Mouse (Mus musculus) embryonic facial prominence, embryonic 12.5 days (tissue): Measurements from ENCODE around the gene Ankrd13b. TPM values are rescaled to one million over a fixed set of nuclear protein-coding genes. Genes with fewer than 3 reads are reported as not detected.

ENCODE experiments used
- ATAC-seq: fragments of 200-750 bp; cut with Nextera tagmentation; 2 replicates; pipeline ENCODE4 v1.8.0; 2017; ENCODE audit not compliant: insufficient number of reproducible peaks, insufficient read depth, low FRiP score, low TSS enrichment
- H3K27ac ChIP-seq: fragments of 300-500 bp; sonication (generic); 2 replicates; pipeline ENCODE4 v1.5.1; 2016; ENCODE audit warnings: mild to moderate bottlenecking
- H3K27me3 ChIP-seq: fragments of 300-500 bp; sonication (generic); 2 replicates; pipeline ENCODE4 v1.6.1; 2016; ENCODE audit warnings: mild to moderate bottlenecking, moderate library complexity
- H3K36me3 ChIP-seq: fragments of 300-500 bp; sonication (generic); 2 replicates; pipeline ENCODE4 v1.6.1; 2016; ENCODE audit warnings: mild to moderate bottlenecking
- H3K4me1 ChIP-seq: fragments of 300-500 bp; sonication (generic); 2 replicates; pipeline ENCODE4 v1.6.1; 2016
- H3K4me2 ChIP-seq: fragments of 300-500 bp; sonication (generic); replicated peaks from 2 replicates; pipeline ENCODE4 v1.6.1; 2016; ENCODE audit warnings: mild to moderate bottlenecking, moderate library complexity
- H3K4me3 ChIP-seq: fragments of 300-500 bp; sonication (generic); 2 replicates; pipeline ENCODE4 v1.5.1; 2016; ENCODE audit warnings: mild to moderate bottlenecking
- H3K9ac ChIP-seq: fragments of 300-500 bp; sonication (generic); 2 replicates; pipeline ENCODE4 v1.6.1; 2016; ENCODE audit warnings: mild to moderate bottlenecking, moderate library complexity
- H3K9me3 ChIP-seq: fragments of 300-500 bp; sonication (generic); 2 replicates; pipeline ENCODE4 v1.6.1; 2016; ENCODE audit warnings: mild to moderate bottlenecking, moderate library complexity
- WGBS: fragments of 180-500 bp; shearing (Covaris S2); methylation state at CpG from one replicate; pipeline ENCODE4 v1.1.7; 2016; 5-methylcytosine and 5-hydroxymethylcytosine counted together
- polyA plus RNA-seq: library from polyadenylated mRNA; unstranded; fragments of >200 nt; fragmentation: Nextera tagmentation; extraction: Ambion mirVana; gene quantifications from 2 replicates; pipeline ENCODE4 v1.2.1, GENCODE M21; 2016

The Ankrd13b gene
- polyA plus RNA-seq, 1 experiment from 2014 or later: 15.0 TPM

DNA sequence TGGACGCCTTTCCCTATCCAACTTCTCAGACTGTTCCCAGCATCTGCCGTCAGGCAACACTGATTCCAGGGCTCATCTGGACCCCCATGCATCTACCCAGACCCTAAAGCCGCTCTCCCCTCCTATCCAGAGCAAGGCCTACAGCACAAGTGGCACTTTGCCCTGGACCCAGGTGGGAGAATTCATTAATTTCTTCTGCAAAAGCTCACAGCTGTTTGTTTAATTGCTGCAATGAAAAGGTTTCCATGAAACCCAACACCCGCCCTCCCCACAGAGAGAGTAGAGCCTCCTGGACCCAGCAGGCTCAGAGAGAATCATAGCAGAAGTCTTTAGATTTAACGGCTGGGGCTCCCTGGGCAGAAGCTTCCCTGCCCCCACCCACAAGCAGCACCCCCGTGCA lies 4.2 kb downstream of the Ankrd13b start:
- Histone ChIP-seq H3K4me2 (no peak overlapping the region), H3K27ac (peak overlapping the region; percentile 51), H3K9ac (no peak overlapping the region), H3K4me1 (peaks cover 40% of the 10 kb centered on the region), H3K9me3 (no peaks in the 10 kb centered on the region), H3K36me3 (no peaks in the 10 kb centered on the region), H3K27me3 (no peaks in the 10 kb centered on the region), H3K4me3 (no peak overlapping the region)
- WGBS: 48% methylated on average over 6 of the region's 6 CpGs
- no peak for ATAC-seq

DNA sequence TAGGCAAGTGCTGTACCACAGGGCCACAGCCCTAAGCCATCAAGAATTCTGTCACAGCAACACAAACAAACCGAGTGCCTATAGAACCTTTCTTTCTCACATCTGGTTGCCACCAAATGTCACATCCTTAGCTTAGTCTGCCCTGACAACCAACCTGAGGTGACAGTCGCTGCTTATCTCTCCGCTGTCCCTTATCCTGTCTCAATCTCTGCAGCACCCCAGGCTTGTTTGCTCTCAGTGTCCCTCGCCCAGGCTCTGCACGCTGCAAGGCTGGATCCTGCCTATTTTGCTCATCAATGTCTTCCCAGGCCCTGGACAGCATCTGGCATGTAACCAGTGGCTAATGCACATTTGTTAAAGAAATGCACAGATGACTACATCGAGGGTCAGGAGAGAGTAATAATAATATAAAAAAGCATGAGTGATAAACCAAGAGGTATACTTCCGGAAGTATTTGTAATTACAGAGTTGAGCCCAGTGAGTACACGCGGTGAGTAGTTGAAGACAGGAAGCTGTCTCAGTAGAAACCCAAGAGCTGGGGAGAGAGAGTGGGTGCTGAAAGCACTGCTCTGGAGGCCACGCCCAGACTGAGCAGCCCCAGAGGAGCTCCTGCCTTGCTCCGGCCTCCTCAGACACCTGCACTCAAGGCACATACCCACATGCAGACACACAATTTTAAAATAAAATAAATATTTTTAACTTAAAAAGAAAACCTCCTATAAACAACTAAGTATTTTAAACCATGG lies 5.8 kb downstream of the Ankrd13b start:
- Histone ChIP-seq H3K27ac (no peak overlapping the region), H3K36me3 (no peaks in the 10 kb centered on the region), H3K4me2 (no peak overlapping the region), H3K9ac (no peak overlapping the region), H3K9me3 (no peaks in the 10 kb centered on the region), H3K4me1 (peaks cover 35% of the 10 kb centered on the region), H3K27me3 (no peaks in the 10 kb centered on the region), H3K4me3 (no peak overlapping the region)
- no peak for ATAC-seq
- 74% methylated on average over 11 of the region's 11 CpGs for WGBS

DNA sequence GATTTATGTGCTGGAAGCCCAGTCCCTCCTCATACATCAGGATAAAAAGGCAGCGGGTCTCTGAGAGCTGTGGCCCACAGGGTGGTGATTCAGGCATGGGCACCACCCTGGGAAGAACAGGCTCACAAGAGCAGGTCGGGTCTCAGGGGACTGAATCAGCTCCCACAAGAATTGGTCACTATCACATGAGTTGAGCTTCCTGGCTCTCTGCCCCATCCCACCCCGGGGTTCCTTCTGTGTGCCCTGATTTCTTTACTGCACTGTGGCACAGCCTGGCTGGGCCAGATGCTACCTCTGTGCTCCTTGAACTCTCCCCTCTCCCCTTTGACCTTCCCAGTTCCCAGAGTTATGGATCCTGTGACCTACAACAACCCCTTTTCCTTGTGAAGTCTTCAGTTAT lies 6.4 kb downstream of the Ankrd13b start:
- ATAC-seq: no peak
- no peak overlapping the region for H3K4me2 ChIP-seq

DNA sequence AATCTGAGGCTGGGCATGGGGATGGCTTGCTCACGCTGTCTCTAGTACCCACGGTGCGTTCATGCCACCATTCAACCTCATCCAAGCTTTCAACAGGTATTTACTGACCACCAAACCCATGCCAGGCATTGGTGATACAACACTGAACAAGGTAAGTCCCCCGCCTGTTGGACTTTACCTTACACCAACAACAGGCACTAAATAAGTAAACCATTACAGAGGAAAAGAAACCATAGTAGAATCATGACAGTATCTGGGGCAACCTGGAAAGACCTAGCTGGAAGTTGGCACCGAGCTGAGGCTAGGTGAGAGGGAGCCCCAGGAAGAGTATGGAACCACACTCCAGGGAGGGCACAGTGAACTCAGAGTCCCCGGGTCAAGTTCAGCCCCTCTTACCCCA lies 12.6 kb downstream of the Ankrd13b start:
- Histone ChIP-seq H3K9ac (no peak overlapping the region), H3K27me3 (no peaks in the 10 kb centered on the region), H3K4me2 (no peak overlapping the region), H3K9me3 (no peaks in the 10 kb centered on the region), H3K27ac (no peak overlapping the region), H3K4me3 (no peak overlapping the region), H3K36me3 (peaks cover 31% of the 10 kb centered on the region), H3K4me1 (no peaks in the 10 kb centered on the region)
- 93% methylated on average over 6 of the region's 6 CpGs for WGBS
- ATAC-seq: no peak

More for the DNA sequence above, 6.4 kb downstream of the Ankrd13b start:
- H3K27ac ChIP-seq: no peak overlapping the region
- no peaks in the 10 kb centered on the region for H3K36me3 ChIP-seq
- no peak overlapping the region for H3K4me3 ChIP-seq
- WGBS: 73% methylated on average over 3 of the region's 3 CpGs
- no peak overlapping the region for H3K9ac ChIP-seq
- no peaks in the 10 kb centered on the region for H3K27me3 ChIP-seq
- peaks cover 29% of the 10 kb centered on the region for H3K4me1 ChIP-seq
- H3K9me3 ChIP-seq: no peaks in the 10 kb centered on the region

DNA sequence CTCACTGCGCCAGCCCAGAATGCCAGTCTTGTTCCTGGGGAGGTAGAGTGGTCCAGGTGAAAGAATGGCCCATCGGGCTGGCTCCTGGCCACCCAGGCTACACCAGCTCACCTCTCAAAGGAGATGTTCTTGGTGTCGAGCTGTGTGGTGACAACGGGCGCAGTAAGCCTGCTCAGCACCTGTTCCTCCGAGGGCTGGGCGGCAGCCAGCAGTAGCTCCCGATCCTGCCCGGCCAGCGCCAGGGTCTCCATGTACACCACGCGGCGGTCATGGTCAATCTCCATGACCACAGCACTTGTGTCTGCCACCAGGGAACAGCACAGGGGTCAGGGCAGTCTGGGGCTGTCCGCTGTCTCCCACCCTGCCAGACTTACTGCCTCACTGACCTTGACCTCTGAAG lies 13.3 kb downstream of the Ankrd13b start:
- Histone ChIP-seq H3K4me1 (no peaks in the 10 kb centered on the region), H3K4me2 (no peak overlapping the region), H3K36me3 (peaks cover 37% of the 10 kb centered on the region), H3K27ac (no peak overlapping the region), H3K27me3 (no peaks in the 10 kb centered on the region), H3K9me3 (no peaks in the 10 kb centered on the region), H3K9ac (no peak overlapping the region), H3K4me3 (no peak overlapping the region)
- ATAC-seq: no peak
- 96% methylated on average over 14 of the region's 14 CpGs for WGBS

DNA sequence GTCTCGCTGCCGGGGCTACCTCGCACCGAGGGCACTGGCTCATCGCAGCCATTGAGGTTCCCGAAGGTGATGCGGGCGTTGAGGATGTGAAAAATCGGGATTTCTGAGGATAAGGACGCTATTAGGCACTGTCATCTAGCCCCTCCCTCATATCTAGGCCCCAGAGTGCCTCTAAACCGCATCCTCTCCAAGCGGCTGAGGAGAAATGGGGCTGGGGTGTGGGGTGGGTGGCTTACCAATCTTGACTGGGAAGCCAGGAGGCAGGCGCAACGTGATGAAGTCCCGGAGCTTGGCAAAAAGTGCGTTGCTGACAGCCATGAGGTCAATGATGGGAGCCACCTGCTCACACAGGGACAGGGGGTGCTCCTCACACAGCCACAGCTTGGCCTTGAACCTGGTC lies 16.7 kb downstream of the Ankrd13b start:
- H3K4me3 ChIP-seq: no peak overlapping the region
- H3K36me3 ChIP-seq: peaks cover 49% of the 10 kb centered on the region
- H3K4me1 ChIP-seq: no peaks in the 10 kb centered on the region; the same call in 1 of the 2 replicates
- H3K9me3 ChIP-seq: no peaks in the 10 kb centered on the region
- H3K9ac ChIP-seq: no peak overlapping the region
- WGBS: 89% methylated on average over 16 of the region's 16 CpGs
- no peak for ATAC-seq
- no peak overlapping the region for H3K4me2 ChIP-seq
- H3K27ac ChIP-seq: no peak overlapping the region
- peaks cover 18% of the 10 kb centered on the region for H3K27me3 ChIP-seq

DNA sequence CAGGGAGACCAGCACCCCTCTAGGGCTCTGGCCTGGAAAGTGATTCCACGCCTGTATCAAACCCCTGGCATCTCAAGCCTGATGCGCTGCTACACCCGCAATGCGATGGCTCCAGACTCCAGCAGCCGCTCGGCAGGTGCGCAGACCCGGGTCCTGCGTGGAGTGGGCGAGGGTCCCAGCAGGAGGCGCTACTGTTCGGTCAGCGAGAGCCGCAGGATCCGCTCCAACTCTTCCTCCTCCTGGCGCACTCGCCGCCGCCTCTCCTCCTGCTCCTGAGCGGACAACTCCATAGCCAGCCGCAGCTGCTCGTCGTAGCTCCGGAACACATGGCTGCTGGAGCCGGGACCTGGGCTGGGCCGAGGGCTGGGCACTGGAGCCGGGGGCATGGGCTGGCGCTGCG lies 18.1 kb downstream of the Ankrd13b start:
- WGBS: 79% methylated on average over 29 of the region's 29 CpGs
- H3K36me3 ChIP-seq: peaks cover 49% of the 10 kb centered on the region
- H3K4me3 ChIP-seq: no peak overlapping the region
- H3K4me2 ChIP-seq: no peak overlapping the region
- no peak for ATAC-seq
- peaks cover 5% of the 10 kb centered on the region for H3K4me1 ChIP-seq
- H3K9me3 ChIP-seq: no peaks in the 10 kb centered on the region
- H3K9ac ChIP-seq: no peak overlapping the region
- H3K27ac ChIP-seq: no peak overlapping the region
- peaks cover 32% of the 10 kb centered on the region for H3K27me3 ChIP-seq

DNA sequence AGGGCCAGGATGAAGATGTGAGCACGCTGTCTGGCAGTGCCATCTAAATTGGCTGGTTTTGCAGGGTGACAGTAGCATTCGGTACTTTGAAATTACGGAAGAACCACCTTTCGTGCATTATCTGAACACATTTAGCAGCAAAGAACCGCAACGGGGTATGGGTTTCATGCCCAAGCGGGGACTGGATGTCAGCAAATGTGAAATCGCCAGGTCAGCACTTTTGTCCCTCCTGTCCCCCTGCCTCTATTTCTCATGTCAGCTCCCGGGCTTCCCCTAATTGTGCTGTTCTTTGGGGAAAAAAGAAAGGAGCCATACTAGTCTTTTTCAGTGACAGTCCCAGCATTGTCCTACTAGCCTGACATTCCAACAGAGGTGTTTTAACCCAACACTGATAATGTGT lies 21.1 kb downstream of the Ankrd13b start:
- WGBS: 84% methylated on average over 9 of the region's 9 CpGs
- no peak overlapping the region for H3K4me3 ChIP-seq
- peaks cover 32% of the 10 kb centered on the region for H3K36me3 ChIP-seq
- ATAC-seq: no peak
- peaks cover 61% of the 10 kb centered on the region for H3K27me3 ChIP-seq
- H3K4me1 ChIP-seq: peaks cover 5% of the 10 kb centered on the region
- no peak overlapping the region for H3K27ac ChIP-seq
- H3K4me2 ChIP-seq: no peak overlapping the region
- no peak overlapping the region for H3K9ac ChIP-seq
- H3K9me3 ChIP-seq: no peaks in the 10 kb centered on the region

DNA sequence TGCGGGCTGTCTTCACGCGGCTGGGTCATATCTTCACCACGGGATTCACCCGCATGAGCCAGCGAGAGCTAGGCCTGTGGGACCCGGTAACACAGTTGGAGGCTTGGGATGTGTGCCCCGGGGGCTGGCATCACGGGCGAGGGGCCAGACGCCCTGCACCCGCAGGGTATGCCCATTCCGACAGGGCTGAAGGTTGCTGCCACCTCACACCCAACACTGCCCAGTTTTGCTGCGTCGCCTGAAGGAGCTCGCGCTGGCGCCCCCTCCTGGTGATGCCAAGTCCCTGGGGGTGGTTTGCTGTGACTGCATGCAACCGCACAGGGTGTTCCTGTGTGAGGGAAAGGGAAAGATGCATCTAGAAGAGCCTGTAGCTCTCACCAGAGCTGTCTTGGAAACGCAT lies 21.7 kb downstream of the Ankrd13b start:
- H3K4me2 ChIP-seq: peak overlapping the region; percentile 27
- no peak overlapping the region for H3K9ac ChIP-seq
- H3K36me3 ChIP-seq: peaks cover 27% of the 10 kb centered on the region
- peaks cover 5% of the 10 kb centered on the region for H3K4me1 ChIP-seq
- no peak for ATAC-seq
- H3K9me3 ChIP-seq: no peaks in the 10 kb centered on the region
- H3K27me3 ChIP-seq: peaks cover 67% of the 10 kb centered on the region
- WGBS: 8% methylated on average over 20 of the region's 20 CpGs
- H3K4me3 ChIP-seq: no peak overlapping the region
- H3K27ac ChIP-seq: no peak overlapping the region

DNA sequence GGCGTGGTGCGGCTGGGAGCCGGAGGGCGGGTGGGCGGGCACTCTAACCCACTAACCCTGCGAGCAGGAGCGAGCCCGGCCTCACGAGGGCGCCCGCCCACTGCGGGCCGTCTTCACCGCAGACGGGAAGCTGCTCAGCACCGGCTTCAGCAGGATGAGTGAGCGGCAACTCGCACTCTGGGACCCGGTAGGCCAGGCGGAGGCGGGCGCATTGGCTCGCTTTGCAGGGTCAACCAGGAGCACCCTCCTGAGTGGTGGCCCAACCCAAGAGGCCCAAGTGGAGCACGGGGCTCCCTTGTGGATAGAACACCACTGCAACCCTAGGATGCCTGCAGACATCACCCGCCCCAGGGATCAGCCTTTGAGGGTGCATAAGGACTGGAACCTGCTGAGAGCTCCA lies 22.3 kb downstream of the Ankrd13b start:
- peaks cover 5% of the 10 kb centered on the region for H3K4me1 ChIP-seq
- H3K4me3 ChIP-seq: 0 out of 2 replicates have a peak overlapping the region, but pooled peaks have one; percentile 9
- no peaks in the 10 kb centered on the region for H3K9me3 ChIP-seq
- no peak for ATAC-seq
- peaks cover 73% of the 10 kb centered on the region for H3K27me3 ChIP-seq
- H3K27ac ChIP-seq: no peak overlapping the region
- 4% methylated on average over 25 of the region's 25 CpGs for WGBS
- H3K9ac ChIP-seq: no peak overlapping the region
- H3K4me2 ChIP-seq: peak overlapping the region; percentile 21; the same call in 1 of the 2 replicates
- H3K36me3 ChIP-seq: peaks cover 21% of the 10 kb centered on the region

DNA sequence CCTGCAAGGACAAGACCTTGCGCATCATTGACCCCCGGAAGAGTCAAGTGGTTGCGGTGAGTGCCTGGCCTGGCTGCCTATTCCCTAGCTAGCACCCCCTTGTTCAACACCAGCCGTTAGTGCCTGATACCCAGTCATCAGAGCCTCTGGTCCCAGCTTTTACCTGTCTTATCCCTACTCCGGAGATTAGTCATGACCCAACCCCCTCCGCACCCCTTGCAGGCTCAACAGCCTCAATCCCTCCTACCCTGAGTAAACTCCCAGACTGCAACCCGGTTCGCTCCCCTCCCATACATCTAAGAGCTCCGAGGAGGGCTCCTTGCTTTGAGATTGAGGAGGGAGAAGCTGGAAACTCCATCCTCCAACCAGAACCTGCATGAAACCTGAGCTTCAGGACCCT lies 22.9 kb downstream of the Ankrd13b start:
- no peak overlapping the region for H3K9ac ChIP-seq
- H3K4me3 ChIP-seq: no peak overlapping the region
- H3K27ac ChIP-seq: no peak overlapping the region
- peaks cover 79% of the 10 kb centered on the region for H3K27me3 ChIP-seq
- WGBS: 35% methylated on average over 9 of the region's 9 CpGs
- H3K4me2 ChIP-seq: no peak overlapping the region
- H3K36me3 ChIP-seq: peaks cover 15% of the 10 kb centered on the region
- H3K9me3 ChIP-seq: no peaks in the 10 kb centered on the region
- no peak for ATAC-seq
- peaks cover 9% of the 10 kb centered on the region for H3K4me1 ChIP-seq

DNA sequence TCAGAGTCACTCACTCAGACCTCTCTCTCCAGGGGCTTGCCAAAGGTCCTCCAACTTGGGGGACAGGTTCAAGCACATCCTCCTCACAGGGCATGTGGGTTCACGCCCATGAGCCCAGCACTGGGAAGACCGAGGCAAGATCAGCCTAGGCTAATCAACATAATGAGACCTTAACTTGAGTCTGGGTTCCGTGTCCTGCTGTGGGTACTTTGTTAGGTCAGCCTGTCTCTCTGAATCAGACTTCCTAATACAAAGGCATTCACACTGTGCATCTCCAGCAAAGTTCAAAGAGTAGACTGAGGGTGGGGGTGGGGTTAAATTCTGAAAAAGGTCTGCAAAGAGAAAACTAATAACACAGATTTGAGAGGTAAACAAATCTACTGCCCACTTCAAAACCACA lies 24.4 kb downstream of the Ankrd13b start:
- no peak for ATAC-seq
- Histone ChIP-seq H3K9me3 (no peaks in the 10 kb centered on the region), H3K9ac (no peak overlapping the region), H3K4me3 (no peak overlapping the region), H3K4me2 (no peak overlapping the region), H3K4me1 (peaks cover 9% of the 10 kb centered on the region), H3K27ac (no peak overlapping the region), H3K27me3 (peaks cover 87% of the 10 kb centered on the region), H3K36me3 (peaks cover under 1% of the 10 kb centered on the region; the same call in 1 of the 2 replicates)
- 57% methylated on average over 3 of the region's 3 CpGs for WGBS
